Mouse (Mus musculus) G1E-ER4 (cell line): ENCODE data around the gene Serpinc1. TPM values are rescaled to one million over a fixed set of nuclear protein-coding genes. Genes with fewer than 3 reads are reported as not detected.

Experiments used
- GATA1 ChIP-seq: IDR thresholded peaks from one replicate; pipeline ENCODE4 v1.8.0; 2012; ENCODE audit warnings: low read length, inconsistent platforms
- polyA plus RNA-seq: library from polyadenylated mRNA; stranded (reverse); fragments of >175 nt; gene quantifications from 2 replicates; pipeline ENCODE4 v1.2.3, GENCODE M21; 2012

The Serpinc1 gene
- 0.09 TPM in 1 of 2 replicates, not detected in the other for polyA plus RNA-seq

DNA sequence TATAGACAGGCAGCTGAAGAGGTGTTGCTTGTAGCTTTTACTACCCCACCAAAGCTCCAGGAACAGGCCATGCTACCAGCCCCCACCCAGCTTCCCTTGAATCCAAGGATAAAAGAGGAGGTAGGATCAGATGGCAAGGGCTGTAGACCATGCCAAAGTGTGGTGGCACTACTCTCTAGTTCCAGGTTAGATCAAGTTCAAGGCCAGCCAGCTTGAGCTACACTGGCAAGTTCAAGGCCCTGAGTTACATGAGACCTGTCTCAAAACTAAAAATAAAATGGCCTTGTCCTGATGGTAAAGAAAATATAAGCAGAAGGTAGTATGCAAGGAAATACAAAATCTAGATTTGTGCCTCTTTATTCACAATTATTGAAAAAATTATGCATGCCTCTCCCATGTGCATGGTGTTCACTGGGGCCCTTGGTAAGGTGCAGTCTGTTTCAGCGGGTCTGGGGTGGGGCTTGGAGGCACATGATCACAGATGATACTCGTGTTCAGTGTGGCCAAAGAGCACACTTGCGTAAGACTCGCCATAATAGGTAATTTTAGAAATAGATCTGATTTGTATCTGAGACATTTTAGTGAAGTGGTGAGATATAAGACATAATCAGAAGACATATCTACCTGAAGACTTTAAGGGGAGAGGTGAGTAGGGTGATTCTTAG is at the start of gene Serpinc1:
TSS of gene Serpinc1 (plus strand) at position 515 of the 665 bp plus-strand sequence.
- no peak for TF ChIP-seq GATA1

GRCm38 (mm10) chr1:160931320-160931719 is 47.1 kb upstream of the Serpinc1 start:
- TF ChIP-seq GATA1 = no peak

DNA sequence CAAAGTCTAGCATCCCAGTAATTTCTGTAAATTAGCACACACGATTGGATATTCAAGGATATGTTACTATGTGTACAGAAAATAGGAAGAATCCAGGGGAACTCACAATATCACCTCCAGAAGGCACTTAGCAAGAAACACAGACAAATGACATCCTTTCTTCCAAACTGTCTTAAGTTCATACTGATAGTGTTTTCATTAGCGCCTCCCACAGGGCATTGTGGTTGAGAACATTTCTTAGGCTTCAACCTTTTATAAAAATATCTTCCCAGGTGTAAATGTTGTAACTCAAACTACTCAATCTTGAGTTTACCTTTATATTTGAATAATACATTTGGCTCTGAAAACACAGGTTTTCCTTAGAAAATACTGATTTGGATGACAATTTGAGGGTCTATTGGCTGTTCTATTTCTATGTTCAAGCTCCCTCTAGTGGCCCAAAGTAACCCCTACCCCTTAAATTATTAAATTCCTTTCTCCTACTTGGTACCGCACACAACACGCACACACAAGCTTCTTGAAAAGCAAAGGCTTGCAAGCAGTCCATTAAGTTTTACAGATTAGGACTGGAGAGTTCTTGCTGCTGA is 44.4 kb upstream of the Serpinc1 start:
- TF ChIP-seq GATA1 = no peak

GRCm38 (mm10) chr1:160935551-160935950 is 42.8 kb upstream of the Serpinc1 start:
- no peak for TF ChIP-seq GATA1

- TF ChIP-seq GATA1 = peak; percentile 73
Measured at GRCm38 (mm10) chr1:160963199-160963598, 15.2 kb upstream of the Serpinc1 start.

- no peak for TF ChIP-seq GATA1
Measured at GRCm38 (mm10) chr1:160967268-160967667, 11.1 kb upstream of the Serpinc1 start.

GRCm38 (mm10) chr1:160968643-160969042 is 9.7 kb upstream of the Serpinc1 start:
- TF ChIP-seq GATA1 = no peak

- no peak for TF ChIP-seq GATA1
Measured at GRCm38 (mm10) chr1:160980021-160980420, 1.6 kb downstream of the Serpinc1 start.

DNA sequence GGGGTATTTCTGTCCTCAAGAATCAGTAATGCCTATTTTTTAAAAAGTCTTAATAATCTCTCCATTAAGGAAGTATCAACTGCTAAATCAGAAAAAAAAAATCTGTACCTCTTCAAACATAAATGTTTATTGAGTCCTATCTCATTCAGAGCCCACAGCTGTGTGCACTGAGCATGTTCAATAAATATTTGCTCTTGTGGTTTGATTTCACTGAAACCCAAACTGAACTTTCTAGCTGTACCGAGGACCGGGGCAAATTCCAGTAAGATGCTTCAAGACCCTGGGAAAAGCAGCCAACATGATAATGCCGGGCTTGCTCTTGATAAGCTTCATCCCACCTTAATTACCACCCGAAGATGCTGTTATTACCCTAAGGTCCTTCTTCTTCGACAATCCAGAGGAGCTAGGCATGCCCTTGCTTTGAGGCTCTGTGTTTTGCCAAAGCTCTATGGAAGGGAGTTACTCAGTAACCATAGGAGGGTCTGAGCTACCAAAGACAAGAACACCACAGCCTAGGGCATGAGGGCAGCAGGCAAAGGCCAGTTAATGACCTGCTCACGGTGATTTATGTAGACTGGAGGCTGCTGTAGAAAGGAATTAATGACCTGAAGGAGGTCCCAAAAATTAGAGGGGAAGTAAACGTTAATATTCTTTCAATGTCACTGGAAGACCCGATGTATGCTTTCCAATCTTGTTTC is 2.3 kb downstream of the Serpinc1 start:
- no peak for TF ChIP-seq GATA1

DNA sequence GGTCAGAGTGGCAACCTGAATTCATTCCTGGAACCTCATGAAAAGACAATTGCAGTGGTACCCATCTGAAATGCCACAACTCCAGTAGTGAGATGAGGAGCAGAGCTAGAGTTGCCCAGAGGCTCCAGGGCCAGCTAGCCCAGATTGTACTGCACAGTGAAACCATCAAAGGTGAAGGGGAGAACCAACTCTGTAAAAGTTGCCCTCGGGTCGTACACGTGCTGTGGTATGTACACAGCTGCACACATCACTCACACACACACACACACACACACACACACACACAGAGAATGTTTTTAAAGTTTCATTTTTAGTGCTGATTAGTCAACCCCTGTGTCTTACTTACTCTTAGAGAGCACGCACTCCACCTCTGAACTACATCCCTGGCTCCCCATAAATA is 3.0 kb downstream of the Serpinc1 start:
- TF ChIP-seq GATA1 = no peak

- no peak for TF ChIP-seq GATA1
Measured at GRCm38 (mm10) chr1:160982887-160983286, 4.5 kb downstream of the Serpinc1 start.

- no peak for TF ChIP-seq GATA1
Measured at GRCm38 (mm10) chr1:160985477-160985876, 7.1 kb downstream of the Serpinc1 start.

GRCm38 (mm10) chr1:160986881-160987635 is 8.7 kb downstream of the Serpinc1 start:
- no peak for TF ChIP-seq GATA1

DNA sequence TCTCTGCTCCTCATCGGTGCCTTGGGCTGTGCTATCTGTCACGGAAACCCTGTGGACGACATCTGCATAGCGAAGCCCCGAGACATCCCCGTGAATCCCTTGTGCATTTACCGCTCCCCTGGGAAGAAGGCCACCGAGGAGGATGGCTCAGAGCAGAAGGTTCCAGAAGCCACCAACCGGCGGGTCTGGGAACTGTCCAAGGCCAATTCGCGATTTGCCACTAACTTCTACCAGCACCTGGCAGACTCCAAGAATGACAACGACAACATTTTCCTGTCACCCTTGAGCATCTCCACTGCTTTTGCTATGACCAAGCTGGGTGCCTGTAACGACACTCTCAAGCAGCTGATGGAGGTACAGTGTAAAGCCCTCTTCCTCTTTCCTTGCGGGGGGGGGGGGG is 11.0 kb downstream of the Serpinc1 start:
- TF ChIP-seq GATA1 = no peak

- TF ChIP-seq GATA1 = no peak
Measured at GRCm38 (mm10) chr1:160993851-160994250, 15.5 kb downstream of the Serpinc1 start.

GRCm38 (mm10) chr1:161004942-161005341 is 26.6 kb downstream of the Serpinc1 start:
- TF ChIP-seq GATA1 = no peak
